Mouse (Mus musculus) ovary, adult 18-20 months (tissue): ENCODE data around the gene Rapgef4.
A peak's percentile ranks its signal among the peaks of the same experiment; 100 is the strongest.

Experiments
- DNase-seq: peaks from one replicate; pipeline ENCODE4 v3.0.0; 2022; ENCODE audit warnings: low spot score, mixed read lengths

Gene Rapgef4

GRCm38 (mm10) chr2:71982868-71983597 is 2.0 kb downstream of the Rapgef4 start:
- DNase-seq: no peak

GRCm38 (mm10) chr2:71985730-71986129 is 4.7 kb downstream of the Rapgef4 start:
- DNase-seq: no peak

- no peak for DNase-seq
Observed at GRCm38 (mm10) chr2:71986276-71986848, 5.3 kb downstream of the Rapgef4 start.

- DNase-seq: no peak
Observed at GRCm38 (mm10) chr2:71988572-71988971, 7.5 kb downstream of the Rapgef4 start.

- no peak for DNase-seq
Observed at GRCm38 (mm10) chr2:71992129-71992528, 11.1 kb downstream of the Rapgef4 start.

- DNase-seq: no peak
Observed at GRCm38 (mm10) chr2:71993729-71994423, 12.8 kb downstream of the Rapgef4 start.

GRCm38 (mm10) chr2:71998531-71998930 is 17.5 kb downstream of the Rapgef4 start:
- DNase-seq: no peak

GRCm38 (mm10) chr2:72000102-72000501 is 19.1 kb downstream of the Rapgef4 start:
- no peak for DNase-seq

- no peak for DNase-seq
Observed at GRCm38 (mm10) chr2:72002843-72003370, 21.9 kb downstream of the Rapgef4 start.

GRCm38 (mm10) chr2:72003756-72004525 is 22.9 kb downstream of the Rapgef4 start:
- no peak for DNase-seq

GRCm38 (mm10) chr2:72005051-72005450 is 24.0 kb downstream of the Rapgef4 start:
- no peak for DNase-seq

GRCm38 (mm10) chr2:72009446-72010218 is 28.6 kb downstream of the Rapgef4 start:
- DNase-seq: no peak

GRCm38 (mm10) chr2:72015366-72015765 is 34.3 kb downstream of the Rapgef4 start:
- no peak for DNase-seq

- DNase-seq: peak; percentile 16
Observed at GRCm38 (mm10) chr2:72016013-72016412, 35.0 kb downstream of the Rapgef4 start.

GRCm38 (mm10) chr2:72017168-72017567 is 36.1 kb downstream of the Rapgef4 start:
- no peak for DNase-seq

- no peak for DNase-seq
Observed at GRCm38 (mm10) chr2:72018736-72019135, 37.7 kb downstream of the Rapgef4 start.

GRCm38 (mm10) chr2:72020755-72021154 is 39.7 kb downstream of the Rapgef4 start:
- DNase-seq: no peak

GRCm38 (mm10) chr2:72021440-72021839 is 40.4 kb downstream of the Rapgef4 start:
- DNase-seq: no peak

- no peak for DNase-seq
Observed at GRCm38 (mm10) chr2:72021845-72022244, 40.8 kb downstream of the Rapgef4 start.

- DNase-seq: no peak
Observed at GRCm38 (mm10) chr2:72023791-72024190, 42.8 kb downstream of the Rapgef4 start.

- no peak for DNase-seq
Observed at GRCm38 (mm10) chr2:72025660-72026059, 44.6 kb downstream of the Rapgef4 start.
